Mouse (Mus musculus) fibroblast of lung, adult 2 months (primary cell): ENCODE measurements around the gene Tex45.

Experiments
- DNase-seq: peaks from one replicate; pipeline ENCODE4 v3.0.0-alpha.2; 2011; ENCODE audit warnings: low read depth

The Tex45 gene

DNA sequence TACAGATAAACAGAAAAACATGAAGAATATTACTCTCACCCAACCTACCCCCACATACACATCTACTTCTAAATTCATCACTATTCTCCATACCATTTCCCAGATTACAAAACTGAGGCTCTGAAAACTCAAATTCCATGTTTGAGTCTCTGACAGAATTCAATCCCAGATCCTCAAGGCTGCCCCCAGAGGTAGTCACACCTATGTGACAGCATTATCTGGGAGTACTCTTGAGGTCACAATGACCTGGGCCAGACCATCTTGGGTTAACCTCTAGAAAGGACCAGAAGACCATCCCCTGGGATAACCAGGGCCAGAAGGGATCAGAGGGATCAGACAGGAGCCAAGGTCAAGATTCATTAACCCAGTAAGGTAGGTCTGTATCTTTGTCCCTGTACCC, at the start of gene Tex45:
Tex45 (plus strand) TSS at position 301 of the 400 bp plus-strand sequence.
- no peak for DNase-seq

- DNase-seq: no peak
Observed at GRCm38 (mm10) chr8:3421507-3421906, 49.2 kb upstream of the Tex45 start.

- no peak for DNase-seq
Observed at GRCm38 (mm10) chr8:3425217-3425616, 45.4 kb upstream of the Tex45 start.

DNA sequence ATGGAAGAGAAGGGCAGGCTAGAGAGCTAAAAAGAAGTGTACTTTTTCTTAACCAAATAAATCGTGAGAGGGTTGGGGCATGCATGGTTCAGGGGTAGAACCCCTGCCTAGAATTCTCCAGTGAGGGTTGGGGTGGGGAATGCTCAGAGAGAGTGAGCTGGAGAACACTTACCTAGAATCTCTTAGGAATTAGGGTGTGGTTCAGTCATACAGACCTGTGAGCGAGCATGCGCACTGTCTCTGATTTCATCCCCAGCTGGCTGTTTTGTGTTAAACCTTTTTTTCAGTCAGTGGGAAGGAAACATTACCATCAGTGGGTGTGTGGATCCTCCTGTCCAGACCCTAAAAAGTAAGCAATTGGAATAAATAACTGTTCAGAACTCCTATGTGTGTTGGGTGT, 44.5 kb upstream of the Tex45 start:
- DNase-seq: no peak

DNA sequence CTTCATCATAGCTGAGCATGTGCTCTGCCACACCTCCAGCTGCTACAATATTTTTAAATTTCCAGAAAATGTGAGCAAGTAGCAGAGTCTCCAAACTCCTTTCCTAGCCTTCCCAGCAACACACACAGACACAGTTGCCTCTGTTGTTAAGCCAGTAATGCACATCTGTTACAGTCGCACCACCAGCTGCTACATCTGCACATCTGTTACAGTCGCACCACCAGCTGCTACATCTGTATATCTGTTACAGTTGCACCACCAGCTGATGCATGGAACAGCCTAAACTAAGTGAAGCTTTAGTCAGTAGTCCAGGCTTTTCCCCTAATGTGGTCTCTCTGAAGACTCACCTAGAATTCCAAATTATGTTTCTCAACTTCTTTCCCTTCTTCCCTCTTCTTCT, 42.2 kb upstream of the Tex45 start:
- DNase-seq: no peak

- DNase-seq: no peak
Observed at GRCm38 (mm10) chr8:3429966-3430365, 40.7 kb upstream of the Tex45 start.

DNA sequence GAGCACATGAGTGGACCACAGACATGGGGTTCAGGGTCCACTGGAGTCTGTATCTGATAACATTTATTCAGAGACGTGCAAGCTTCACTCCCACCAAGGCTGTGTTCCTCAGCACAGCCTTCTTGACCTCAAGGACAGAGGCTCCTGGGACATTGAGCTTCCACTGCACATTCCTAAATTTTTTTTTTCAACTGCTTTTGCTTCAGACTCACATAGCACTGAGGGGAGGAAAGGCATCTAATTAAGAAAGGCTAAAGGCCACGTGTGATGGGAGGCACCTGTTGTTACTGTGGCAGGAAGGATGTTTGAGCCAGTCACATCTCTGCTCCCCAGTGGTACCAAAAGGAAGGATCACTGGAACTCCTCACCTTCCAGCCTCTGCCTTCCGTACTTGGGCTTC, 39.5 kb upstream of the Tex45 start:
- no peak for DNase-seq

- no peak for DNase-seq
Observed at GRCm38 (mm10) chr8:3436492-3436891, 34.2 kb upstream of the Tex45 start.

GRCm38 (mm10) chr8:3439510-3439909, 31.2 kb upstream of the Tex45 start:
- DNase-seq: no peak

GRCm38 (mm10) chr8:3449226-3449625, 21.4 kb upstream of the Tex45 start:
- no peak for DNase-seq

DNA sequence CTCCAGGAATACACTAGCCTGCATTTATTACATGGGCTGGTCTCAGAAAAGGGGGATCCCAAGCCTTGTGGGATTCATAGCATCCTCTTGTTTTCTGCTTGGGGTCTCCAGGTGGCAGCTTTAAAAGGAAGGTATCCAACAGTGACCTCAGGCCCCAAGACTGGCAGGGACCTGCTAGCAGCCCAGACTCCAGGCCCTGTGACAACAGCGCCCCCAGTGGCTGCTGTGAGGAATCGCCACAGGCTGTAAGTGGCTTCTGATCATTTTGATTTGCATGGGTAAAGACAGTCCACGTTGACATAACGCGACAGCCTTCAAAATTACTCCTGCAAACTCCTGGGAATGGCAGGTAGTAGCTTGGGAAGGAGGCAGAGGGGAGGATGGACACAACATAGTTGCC, 20.0 kb upstream of the Tex45 start:
- DNase-seq: no peak

DNA sequence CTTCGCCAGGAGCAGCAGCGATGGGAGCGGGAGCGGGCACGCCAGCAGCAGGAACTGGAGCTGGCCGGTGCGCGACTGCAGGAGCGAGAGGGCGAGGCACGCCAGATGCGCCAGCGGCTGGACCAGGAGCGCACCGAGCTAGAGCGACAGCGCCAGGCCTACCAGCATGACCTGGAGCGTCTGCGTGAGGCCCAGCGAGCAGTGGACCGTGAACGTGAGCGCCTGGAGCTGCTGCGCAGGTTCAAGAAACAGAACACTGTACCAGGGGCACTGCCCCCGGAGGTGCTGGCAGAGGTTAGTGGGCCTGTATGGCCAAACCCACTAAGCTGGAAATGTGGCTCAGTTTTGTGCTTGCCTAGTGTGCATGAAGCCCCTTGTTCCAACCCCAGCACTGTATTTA, 18.7 kb upstream of the Tex45 start:
- no peak for DNase-seq

GRCm38 (mm10) chr8:3463248-3463647, 7.4 kb upstream of the Tex45 start:
- DNase-seq: no peak

GRCm38 (mm10) chr8:3464309-3464708, 6.4 kb upstream of the Tex45 start:
- peak; percentile 28 for DNase-seq

DNA sequence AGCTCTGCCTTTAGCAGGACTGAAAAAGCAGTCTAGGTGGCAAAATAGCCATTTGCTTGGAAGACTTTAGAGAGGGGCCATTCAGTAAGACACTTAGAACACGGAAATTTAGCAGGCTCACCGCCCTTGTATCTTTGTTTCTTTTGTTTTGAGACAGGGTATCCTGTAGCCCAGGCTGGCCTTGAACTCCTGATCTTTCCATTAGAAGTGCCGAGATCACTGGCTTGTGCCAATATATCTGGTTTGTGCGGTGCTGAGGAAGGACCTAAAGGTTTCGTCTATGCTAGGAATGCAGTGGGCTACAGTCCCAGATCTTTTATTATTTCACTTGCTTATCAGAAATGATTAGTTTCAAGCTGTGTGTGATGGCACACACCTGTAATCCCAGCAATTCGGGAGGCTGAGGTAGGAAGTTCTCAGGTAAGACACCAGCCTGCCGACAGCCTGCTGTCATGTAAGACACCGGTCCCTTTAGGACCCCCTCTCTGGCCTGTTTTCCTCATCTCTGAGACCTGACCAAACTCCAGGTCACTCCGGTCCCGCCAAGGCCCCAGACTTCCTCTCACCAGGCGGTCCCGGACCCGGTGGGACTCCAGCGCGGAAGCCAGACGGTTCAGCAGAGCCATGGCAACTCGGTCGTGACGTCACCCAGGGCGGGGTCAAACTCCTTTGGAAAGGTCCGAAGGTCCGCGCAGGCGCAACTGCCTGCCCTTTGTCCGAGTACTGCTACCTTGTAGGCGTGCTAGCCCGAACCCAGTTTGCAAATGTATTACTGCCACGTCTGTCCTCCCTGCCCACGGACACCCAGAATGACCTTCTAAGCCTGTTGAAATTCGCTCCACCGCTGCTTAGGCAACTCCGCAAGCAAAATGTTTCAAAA, 3.4 kb upstream of the Tex45 start, which contains the start of gene Pex11g:
Pex11g (minus strand) TSS at position 675 of the 880 bp plus-strand sequence.
- DNase-seq: peak; percentile 94

DNA sequence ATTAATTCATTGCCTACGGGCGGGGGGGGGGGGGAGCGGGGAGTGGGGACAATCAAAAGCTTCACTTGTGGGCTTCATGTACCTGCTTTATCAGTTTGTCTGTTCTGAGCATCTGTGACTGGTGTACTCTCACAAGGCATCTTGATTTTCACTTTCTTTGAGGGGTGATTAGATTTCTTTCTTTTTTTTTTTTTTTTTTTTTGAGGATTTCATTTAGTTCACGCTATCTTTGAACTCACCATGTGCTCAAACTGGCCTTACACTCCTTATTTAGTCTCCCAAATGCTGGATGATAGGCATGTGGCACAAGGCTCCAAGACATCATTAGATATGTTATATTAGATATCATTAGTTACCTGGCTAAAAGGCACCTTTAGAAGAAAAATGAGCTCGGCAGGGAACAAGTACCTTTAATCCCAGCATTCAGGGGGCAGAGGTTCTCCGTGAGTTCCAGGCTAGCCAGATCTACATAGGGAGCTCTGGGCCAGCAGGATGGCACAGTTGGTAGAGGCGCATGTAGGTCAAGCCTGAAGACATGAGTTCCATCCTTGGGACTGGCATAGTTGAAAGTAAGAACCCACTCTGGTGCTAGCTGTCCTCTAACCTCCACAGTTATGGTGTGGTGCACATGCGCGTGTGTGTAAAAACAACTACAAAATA, 2.6 kb upstream of the Tex45 start:
- no peak for DNase-seq

GRCm38 (mm10) chr8:3468838-3469237, 1.8 kb upstream of the Tex45 start:
- no peak for DNase-seq

DNA sequence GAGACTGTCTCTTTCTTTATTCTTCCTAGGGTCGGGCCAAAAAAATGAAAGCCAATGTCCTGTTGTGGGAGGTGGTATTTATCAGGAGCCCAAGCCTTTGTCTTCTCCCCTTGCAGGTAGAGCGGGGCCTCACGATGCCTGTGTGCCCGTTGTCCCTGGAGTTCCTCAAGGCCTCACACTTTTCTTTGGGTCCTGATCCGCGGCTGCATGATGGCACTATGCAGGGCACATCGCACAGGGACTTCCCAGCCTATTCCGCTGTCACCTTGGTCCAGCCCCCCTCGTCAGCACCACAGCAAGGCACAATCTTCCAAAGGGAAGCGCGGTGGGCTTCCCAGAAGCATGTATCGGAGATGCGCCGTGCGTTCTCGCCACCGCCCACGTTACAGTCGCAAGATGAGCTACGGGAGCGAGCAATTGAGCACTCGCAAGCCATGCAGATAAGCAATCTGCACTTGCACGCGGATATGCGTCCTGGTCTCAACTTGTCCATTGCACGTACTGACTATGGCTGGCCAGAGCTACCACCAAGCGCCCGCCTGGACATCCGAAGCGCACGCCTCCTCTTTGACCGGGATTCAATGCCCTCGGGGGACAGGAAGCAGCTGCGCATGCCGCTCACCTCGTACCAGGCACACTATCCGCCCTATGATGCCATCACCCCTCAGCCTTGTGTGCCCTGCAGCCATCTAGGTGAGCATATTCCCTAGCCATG, 5.2 kb downstream of the Tex45 start:
- DNase-seq: no peak

DNA sequence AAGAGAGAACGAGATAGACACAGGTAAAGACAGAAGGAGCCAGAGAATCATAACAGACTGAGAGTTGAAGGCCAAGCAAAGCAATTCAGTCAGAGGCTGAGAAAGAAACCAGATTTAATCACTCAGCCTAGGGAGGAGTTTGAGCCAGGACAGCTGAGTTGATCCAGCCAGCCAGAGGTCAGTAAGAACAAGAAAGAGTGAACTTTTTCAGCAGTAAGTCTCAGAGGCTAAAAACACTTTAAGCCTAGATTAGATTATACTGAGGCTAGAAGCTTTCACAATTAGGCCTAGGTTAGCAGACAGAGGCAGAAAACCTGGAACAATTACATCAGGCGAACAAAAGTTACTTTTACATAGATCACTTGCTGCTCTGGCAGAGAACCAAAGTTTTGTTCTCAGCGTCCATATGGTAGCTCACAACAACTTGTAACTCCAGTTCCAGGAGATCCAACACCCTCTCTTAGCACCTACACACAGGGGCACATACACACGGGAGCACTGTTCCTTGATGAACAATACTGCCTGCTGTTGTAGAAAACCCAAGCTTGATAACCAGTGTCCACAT, 9.6 kb downstream of the Tex45 start:
- no peak for DNase-seq

DNA sequence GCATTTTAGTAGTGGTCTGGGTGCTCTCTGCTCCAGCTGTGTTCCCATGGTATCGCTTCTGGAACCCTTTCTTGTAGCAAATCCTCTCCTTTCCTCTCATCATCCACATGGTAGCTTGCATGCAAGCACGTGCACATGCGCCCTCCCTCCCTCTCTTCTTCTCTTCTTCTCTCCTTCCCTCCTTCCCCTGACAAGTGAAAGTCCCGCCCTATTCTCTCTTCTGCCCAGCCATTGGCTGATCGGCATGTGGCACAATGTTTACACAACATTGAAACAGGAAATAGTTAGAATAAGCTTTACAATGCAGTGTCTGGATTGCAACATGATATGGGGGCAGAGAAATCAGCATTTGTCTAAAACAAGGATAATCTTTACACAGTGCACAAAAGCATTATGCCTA, 10.9 kb downstream of the Tex45 start:
- no peak for DNase-seq

- no peak for DNase-seq
Observed at GRCm38 (mm10) chr8:3482240-3482740, 11.6 kb downstream of the Tex45 start.

- DNase-seq: no peak
Observed at GRCm38 (mm10) chr8:3483546-3483945, 12.9 kb downstream of the Tex45 start.
